Mouse (Mus musculus): ENCODE measurements around the gene Camk2d.

DNA sequence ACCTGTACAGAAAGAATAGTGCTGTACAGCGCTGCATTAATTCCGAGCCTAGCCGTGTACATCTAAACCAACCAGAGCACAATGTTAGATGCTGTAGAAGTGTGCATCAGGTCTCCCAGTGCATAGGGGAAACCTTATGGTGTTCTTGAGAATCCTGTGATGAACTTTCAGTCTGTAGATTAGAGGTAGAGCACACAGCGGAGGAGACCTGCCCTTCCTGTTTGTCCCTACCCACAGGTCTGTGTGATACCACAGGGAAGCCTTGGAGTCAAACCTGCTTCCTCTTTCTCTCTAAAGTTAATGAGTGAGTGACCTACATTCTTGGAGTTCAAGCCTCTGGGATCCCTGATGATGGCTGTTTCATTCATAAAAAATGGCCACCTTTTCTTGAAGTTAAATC is 54.2 kb downstream of the Camk2d start:
- TF ChIP-seq MEF2A (IDR thresholded peaks at IDR 0.05; ENCODE audit: borderline replicate concordance, low read depth, low read length) (no peak), E2F4 (IDR thresholded peaks at IDR 0.05; ENCODE audit: insufficient replicate concordance, low read depth, low read length) (no peak), MAZ (IDR thresholded peaks at IDR 0.05; ENCODE audit: low read depth, low read length) (no peak), CHD2 (IDR thresholded peaks at IDR 0.05; ENCODE audit: low read length) (no peak), CTCF (conservative IDR thresholded peaks at IDR 0.05 in 1 of 2, IDR thresholded peaks at IDR 0.05 in 1 of 2; ENCODE audit: low read depth in 2 of 2, low read length in 2 of 2) (no peak), POLR2A (IDR thresholded peaks at IDR 0.05; ENCODE audit: low read depth, low read length) (no peak), ZNF384 (IDR thresholded peaks at IDR 0.05; ENCODE audit: low read depth, low read length) (no peak)

Data from CH12.LX (cell line).